Mouse (Mus musculus) spleen, adult 2 months (tissue): ENCODE measurements around the gene Fry.

Experiments
- CTCF ChIP-seq: fragments of 200-500 bp; IDR thresholded peaks from 2 replicates; pipeline ENCODE4 v1.5.1; 2011; ENCODE audit warnings: mild to moderate bottlenecking, inconsistent platforms; ENCODE audit not compliant: insufficient read depth, insufficient read length, insufficient replicate concordance; ENCODE audit errors: extremely low read depth
- POLR2A ChIP-seq: fragments of 200-500 bp; IDR thresholded peaks from 2 replicates; pipeline ENCODE4 v1.6.1; 2011; ENCODE audit warnings: low read depth, low read length, inconsistent platforms

DNA sequence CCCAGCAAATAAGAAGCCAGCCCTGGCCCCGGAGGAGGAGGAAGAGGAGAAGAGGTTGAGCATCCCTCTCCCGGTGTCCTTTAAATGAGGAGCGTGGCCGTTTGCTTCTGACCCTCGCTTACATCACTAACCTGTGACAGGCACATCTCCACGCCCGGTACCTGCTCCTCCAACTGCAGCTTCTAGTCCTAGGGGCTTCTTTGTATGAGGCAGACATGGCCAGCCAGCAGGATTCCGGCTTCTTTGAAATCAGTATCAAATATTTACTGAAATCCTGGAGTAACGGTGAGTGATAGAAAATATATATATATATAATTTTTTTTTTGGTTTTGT, 141.6 kb downstream of the Fry start:
- no peak for TF ChIP-seq CTCF
- no peak for TF ChIP-seq POLR2A
